Mouse (Mus musculus): ENCODE measurements around the gene Tmem41b. TPM values are rescaled to one million over a fixed set of nuclear protein-coding genes. Genes with fewer than 3 reads are reported as not detected.
"Not testable (repeated sequence)": the region's sequence is repeated elsewhere in the genome, so short reads cannot be mapped to it uniquely, and the experiment has no call there.

Tmem41b gene
- total RNA-seq, 2 experiments from 2014 or later: 54.5 to 55.3 TPM

GRCm38 (mm10) chr7:109984608-109985007, 2.1 kb downstream of the Tmem41b start:
- not testable (repeated sequence) for DNase-seq
- intact Hi-C loops (cut with DNase I): loop anchor here (2.0 kb wide), 1 partner anchor 24 kb away; the partner anchor contains the start of gene Dennd5a

- peak in 1 of 2 experiments; percentile 30 for DNase-seq
- intact Hi-C loops (cut with DNase I): not testable (repeated sequence)
Observed at GRCm38 (mm10) chr7:109977131-109977530, 9.6 kb downstream of the Tmem41b start.

GRCm38 (mm10) chr7:109975966-109976715, 10.6 kb downstream of the Tmem41b start:
- intact Hi-C loops (cut with DNase I): no loop called here
- DNase-seq: no peak

GRCm38 (mm10) chr7:109969542-109969941, 17.2 kb downstream of the Tmem41b start:
- intact Hi-C loops (cut with DNase I): loop anchor here (5.0 to 10.0 kb wide), 2 partner anchors 153 to 445 kb away; partner anchors contain the start of gene Wee1
- no peak for DNase-seq

- intact Hi-C loops (cut with DNase I): loop anchor here (5.0 to 10.0 kb wide), 2 partner anchors 153 to 444 kb away; partner anchors contain the start of gene Wee1
- DNase-seq: no peak
Observed at GRCm38 (mm10) chr7:109968924-109969450, 17.7 kb downstream of the Tmem41b start.

- DNase-seq: peak in 1 of 2 experiments; percentile 21
- intact Hi-C loops (cut with DNase I): loop anchor here (5.0 to 10.0 kb wide), 2 partner anchors 154 to 443 kb away; partner anchors contain the start of gene Wee1
Observed at GRCm38 (mm10) chr7:109967805-109968579, 18.7 kb downstream of the Tmem41b start.

GRCm38 (mm10) chr7:109965658-109966057, 21.1 kb downstream of the Tmem41b start:
- intact Hi-C loops (cut with DNase I): loop anchor here (5.0 to 10.0 kb wide), 2 partner anchors 157 to 441 kb away; partner anchors contain the start of gene Wee1
- no peak for DNase-seq

GRCm38 (mm10) chr7:109963707-109964106, 23.0 kb downstream of the Tmem41b start:
- DNase-seq: no peak
- intact Hi-C loops (cut with DNase I): loop anchor here (10.0 kb wide), 1 partner anchor 439 kb away; no protein-coding TSS in a partner anchor

- intact Hi-C loops (cut with DNase I): loop anchor here (10.0 kb wide), 1 partner anchor 438 kb away; no protein-coding TSS in a partner anchor
- DNase-seq: no peak
Observed at GRCm38 (mm10) chr7:109962596-109962995, 24.1 kb downstream of the Tmem41b start.

- DNase-seq: no peak
- intact Hi-C loops (cut with DNase I): loop anchor here (2.0 to 10.0 kb wide), 2 partner anchors 23 to 437 kb away; no protein-coding TSS in a partner anchor
Observed at GRCm38 (mm10) chr7:109961570-109961969, 25.2 kb downstream of the Tmem41b start.

GRCm38 (mm10) chr7:109960613-109961154, 26.0 kb downstream of the Tmem41b start:
- intact Hi-C loops (cut with DNase I): loop anchor here (2.0 to 10.0 kb wide), 2 partner anchors 24 to 436 kb away; no protein-coding TSS in a partner anchor
- no peak for DNase-seq

- intact Hi-C loops (cut with DNase I): loop anchor here (2.0 to 10.0 kb wide), 2 partner anchors 25 to 435 kb away; no protein-coding TSS in a partner anchor
Observed at GRCm38 (mm10) chr7:109959716-109960612, 26.8 kb downstream of the Tmem41b start, which contains the start of gene Dennd5a. TSS of gene Dennd5a (minus strand) at chr7:109960470.

GRCm38 (mm10) chr7:109958843-109959715, 27.6 kb downstream of the Tmem41b start:
- DNase-seq: peak in 1 of 2 experiments; percentile 52
- intact Hi-C loops (cut with DNase I): no loop called here

More at GRCm38 (mm10) chr7:109959716-109960612, 26.8 kb downstream of the Tmem41b start, which contains the start of gene Dennd5a:
- peak; percentile 72 to 85 for DNase-seq

GRCm38 (mm10) chr7:109957996-109958789, 28.5 kb downstream of the Tmem41b start:
- intact Hi-C loops (cut with DNase I): no loop called here
- DNase-seq: no peak

- no peak for DNase-seq
- intact Hi-C loops (cut with DNase I): no loop called here
Observed at GRCm38 (mm10) chr7:109954622-109955401, 31.9 kb downstream of the Tmem41b start.

- intact Hi-C loops (cut with DNase I): no loop called here
- no peak for DNase-seq
Observed at GRCm38 (mm10) chr7:109951297-109951696, 35.4 kb downstream of the Tmem41b start.
